Mouse (Mus musculus): ENCODE measurements around the gene Scgb2b7.
"Not testable (repeated sequence)": the region's sequence is repeated elsewhere in the genome, so short reads cannot be mapped to it uniquely, and the experiment has no call there.

The Scgb2b7 gene

GRCm38 (mm10) chr7:31705657-31706056, at the start of gene Scgb2b7:
Scgb2b7 (minus strand) TSS chr7:31705757.
- DNase-seq = not testable (repeated sequence)

GRCm38 (mm10) chr7:31712365-31712764, 6.8 kb upstream of the Scgb2b7 start, which contains the start of gene Scgb1b7:
Scgb1b7 (plus strand) TSS chr7:31712665.
- not testable (repeated sequence) for DNase-seq
